Mouse (Mus musculus) CH12.LX (cell line): ENCODE data around the gene Fnbp1. TPM values are rescaled to one million over a fixed set of nuclear protein-coding genes. Genes with fewer than 3 reads are reported as not detected.

Experiments
- DNase-seq: peaks from one replicate; pipeline ENCODE4 v3.0.0-alpha.2; 2013; ENCODE audit errors: extremely low read depth
- H3K27ac ChIP-seq: 2 replicates; pipeline ENCODE4 v1.5.1; 2012; ENCODE audit warnings: low read depth, mild to moderate bottlenecking, control low read depth, moderate library complexity; ENCODE audit not compliant: insufficient read depth
- H3K27me3 ChIP-seq: replicated peaks from 2 replicates; pipeline ENCODE3; 2012; ENCODE audit warnings: inconsistent platforms
- H3K36me3 ChIP-seq, 2 experiments: replicated peaks in 1 of 2; 2 replicates each; pipeline versions ENCODE3 to v1.6.1; 2012; ENCODE audit warnings: inconsistent platforms in 1 of 2, low read length in 1 of 2, mild to moderate bottlenecking in 1 of 2, mixed read lengths in 1 of 2, moderate library complexity in 1 of 2; ENCODE audit not compliant: control insufficient read depth in 1 of 2, insufficient read depth in 1 of 2
- H3K4me1 ChIP-seq, 2 experiments: 2 replicates each; pipeline ENCODE4 v1.6.1; 2012; ENCODE audit warnings: inconsistent platforms in 1 of 2, moderate library complexity in 1 of 2; ENCODE audit not compliant: insufficient read depth in 2 of 2, control insufficient read depth in 1 of 2
- H3K4me2 ChIP-seq: 2 replicates; pipeline ENCODE4 v1.6.1; 2012; ENCODE audit warnings: low read depth, mild to moderate bottlenecking, control low read depth; ENCODE audit not compliant: poor library complexity, insufficient read depth, severe bottlenecking
- H3K4me3 ChIP-seq, 3 experiments: fragments of 150-350 bp in 1 of 3; sonication (generic) in 1 of 3; replicated peaks in 1 of 3; 2 replicates each; pipeline versions ENCODE3 to v1.5.1; 2011 to 2012; ENCODE audit warnings: low read depth in 2 of 3, low read length in 2 of 3, mild to moderate bottlenecking in 2 of 3, moderate library complexity in 2 of 3, control low read depth in 1 of 3, improper control_type of control experiment in 1 of 3, inconsistent platforms in 1 of 3, mixed read lengths in 1 of 3; ENCODE audit not compliant: poor library complexity in 1 of 3
- H3K79me2 ChIP-seq: replicated peaks from 2 replicates; pipeline ENCODE4 v1.6.1; 2012; ENCODE audit warnings: mild to moderate bottlenecking, moderate library complexity; ENCODE audit not compliant: control insufficient read depth, poor library complexity, insufficient read depth, severe bottlenecking; ENCODE audit errors: extremely low read depth
- H3K9ac ChIP-seq: 2 replicates; pipeline ENCODE4 v1.6.1; 2012; ENCODE audit warnings: low read depth, mild to moderate bottlenecking, control low read depth, moderate library complexity; ENCODE audit not compliant: insufficient read depth
- H3K9me3 ChIP-seq: replicated peaks from 2 replicates; pipeline ENCODE3; 2012; ENCODE audit warnings: low read length, inconsistent platforms, mixed read lengths
- BHLHE40 ChIP-seq: IDR thresholded peaks from 2 replicates; pipeline ENCODE4 v1.6.1; 2011; ENCODE audit warnings: mild to moderate bottlenecking, low read depth, low read length, improper control_type of control experiment
- CHD1 ChIP-seq: IDR thresholded peaks from 2 replicates; pipeline ENCODE4 v1.6.1; 2012; ENCODE audit warnings: low read depth, low read length, improper control_type of control experiment, inconsistent platforms
- CHD2 ChIP-seq: IDR thresholded peaks from 2 replicates; pipeline ENCODE4 v1.6.1; 2011; ENCODE audit warnings: low read length, improper control_type of control experiment
- E2F4 ChIP-seq: IDR thresholded peaks from 2 replicates; pipeline ENCODE4 v1.6.1; 2011; ENCODE audit warnings: low read depth, low read length, improper control_type of control experiment; ENCODE audit not compliant: insufficient replicate concordance
- ELF1 ChIP-seq: IDR thresholded peaks from 2 replicates; pipeline ENCODE4 v1.6.1; 2014; ENCODE audit warnings: low read depth, mild to moderate bottlenecking, inconsistent platforms, low read length, improper control_type of control experiment
- EP300 ChIP-seq: IDR thresholded peaks from 2 replicates; pipeline ENCODE4 v1.6.1; 2011; ENCODE audit warnings: low read length, improper control_type of control experiment
- ETS1 ChIP-seq: conservative IDR thresholded peaks from 2 replicates; pipeline ENCODE4 v1.6.1; 2012; ENCODE audit warnings: low read depth, mild to moderate bottlenecking, inconsistent platforms, low read length, improper control_type of control experiment, moderate library complexity
- GABPA ChIP-seq: IDR thresholded peaks from 2 replicates; pipeline ENCODE4 v1.6.1; 2012; ENCODE audit warnings: low read depth, low read length, improper control_type of control experiment, inconsistent platforms; ENCODE audit not compliant: insufficient replicate concordance
- HCFC1 ChIP-seq: IDR thresholded peaks from 2 replicates; pipeline ENCODE4 v1.6.1; 2012; ENCODE audit warnings: low read depth, mild to moderate bottlenecking, inconsistent platforms, low read length, improper control_type of control experiment
- JUN ChIP-seq: IDR thresholded peaks from 2 replicates; pipeline ENCODE4 v1.6.1; 2011; ENCODE audit warnings: low read depth, mild to moderate bottlenecking, low read length, improper control_type of control experiment, moderate library complexity; ENCODE audit not compliant: insufficient read depth
- JUND ChIP-seq: conservative IDR thresholded peaks from 2 replicates; pipeline ENCODE4 v1.6.1; 2011; ENCODE audit warnings: low read depth, low read length, improper control_type of control experiment
- KAT2A ChIP-seq: IDR thresholded peaks from 2 replicates; pipeline ENCODE4 v1.6.1; 2012; ENCODE audit warnings: low read length, improper control_type of control experiment, inconsistent platforms; ENCODE audit not compliant: insufficient replicate concordance
- MAX ChIP-seq: IDR thresholded peaks from 2 replicates; pipeline ENCODE4 v1.6.1; 2011; ENCODE audit warnings: low read length, improper control_type of control experiment
- MAZ ChIP-seq: IDR thresholded peaks from 2 replicates; pipeline ENCODE4 v1.6.1; 2012; ENCODE audit warnings: low read depth, mild to moderate bottlenecking, inconsistent platforms, low read length, improper control_type of control experiment, moderate library complexity
- MXI1 ChIP-seq: IDR thresholded peaks from 2 replicates; pipeline ENCODE4 v1.6.1; 2011; ENCODE audit warnings: mild to moderate bottlenecking, low read depth, low read length, improper control_type of control experiment
- MYC ChIP-seq: IDR thresholded peaks from 2 replicates; pipeline ENCODE4 v1.6.1; 2011; ENCODE audit warnings: low read depth, mild to moderate bottlenecking, improper control_type of control experiment, low read length
- NRF1 ChIP-seq: IDR thresholded peaks from 2 replicates; pipeline ENCODE4 v1.6.1; 2014; ENCODE audit warnings: low read depth, mild to moderate bottlenecking, inconsistent platforms, low read length, improper control_type of control experiment, moderate library complexity
- PAX5 ChIP-seq: IDR thresholded peaks from 2 replicates; pipeline ENCODE4 v1.6.1; 2012; ENCODE audit warnings: low read length, inconsistent platforms, mixed read lengths
- POLR2A ChIP-seq: IDR thresholded peaks from 2 replicates; pipeline ENCODE4 v1.6.1; 2011; ENCODE audit warnings: low read depth, mild to moderate bottlenecking, improper control_type of control experiment, low read length
- POLR2AphosphoS2 ChIP-seq: IDR thresholded peaks from 2 replicates; pipeline ENCODE4 v1.6.1; 2011; ENCODE audit warnings: low read depth, low read length, improper control_type of control experiment
- RAD21 ChIP-seq: IDR thresholded peaks from 2 replicates; pipeline ENCODE4 v1.6.1; 2011; ENCODE audit warnings: low read depth, mild to moderate bottlenecking, low read length, improper control_type of control experiment, moderate library complexity
- RCOR1 ChIP-seq: conservative IDR thresholded peaks from 2 replicates; pipeline ENCODE4 v1.6.1; 2012; ENCODE audit warnings: low read depth, mild to moderate bottlenecking, inconsistent platforms, low read length, improper control_type of control experiment
- SIN3A ChIP-seq: IDR thresholded peaks from 2 replicates; pipeline ENCODE4 v1.6.1; 2012; ENCODE audit warnings: low read length, improper control_type of control experiment, inconsistent platforms
- SMC3 ChIP-seq: IDR thresholded peaks from 2 replicates; pipeline ENCODE4 v1.6.1; 2011; ENCODE audit warnings: low read depth, low read length, improper control_type of control experiment
- TBP ChIP-seq: conservative IDR thresholded peaks from 2 replicates; pipeline ENCODE4 v1.6.1; 2011; ENCODE audit warnings: low read depth, low read length, improper control_type of control experiment
- TCF12 ChIP-seq: IDR thresholded peaks from 2 replicates; pipeline ENCODE4 v1.6.1; 2014; ENCODE audit warnings: low read depth, mild to moderate bottlenecking, inconsistent platforms, low read length, improper control_type of control experiment
- USF1 ChIP-seq: IDR thresholded peaks from 2 replicates; pipeline ENCODE4 v1.6.1; 2014; ENCODE audit warnings: low read depth, mild to moderate bottlenecking, inconsistent platforms, low read length, improper control_type of control experiment
- ZKSCAN1 ChIP-seq: IDR thresholded peaks from 2 replicates; pipeline ENCODE4 v1.6.1; 2012; ENCODE audit warnings: low read depth, inconsistent platforms, low read length, improper control_type of control experiment, borderline replicate concordance
- ZMIZ1 ChIP-seq: IDR thresholded peaks from 2 replicates; pipeline ENCODE4 v1.6.1; 2012; ENCODE audit warnings: low read depth, mild to moderate bottlenecking, inconsistent platforms, low read length, improper control_type of control experiment
- ZNF384 ChIP-seq: IDR thresholded peaks from 2 replicates; pipeline ENCODE4 v1.6.1; 2012; ENCODE audit warnings: low read depth, low read length, improper control_type of control experiment, inconsistent platforms
- dilution Hi-C: fragments of 300-500 bp; cut with MboI; formaldehyde crosslinking; loops from 2 replicates; pipeline ENCODE4 v1.14.3; 2020; ENCODE audit warnings: low sequenced_read_pairs; ENCODE audit not compliant: extremely low pct_unique_long_range_greater_than_20kb, extremely low pct_ligation_motif_present
- in situ Hi-C: fragments of 300-500 bp; cut with MboI; formaldehyde crosslinking; loops from 3 replicates; pipeline ENCODE4 v1.14.3; 2019; ENCODE audit warnings: low sequenced_read_pairs, low pct_ligation_motif_present, low pct_unique_long_range_greater_than_20kb, mixed read lengths
- polyA plus RNA-seq: library from polyadenylated mRNA; unstranded; fragments of >175 nt; gene quantifications from 2 replicates; pipeline ENCODE4 v1.2.1, GENCODE M21; 2012; ENCODE audit warnings: low read depth; ENCODE audit not compliant: insufficient read length
- total RNA-seq, 2 experiments: library from RNA; depleted of rRNA; stranded (reverse); fragments of 300-350 nt in 1 of 2; fragments of >200 nt in 1 of 2; gene quantifications; 2 replicates each; pipeline ENCODE4 v1.2.3; 2012 to 2014

Gene Fnbp1
- total and polyA plus RNA-seq, 3 experiments, result 29.6 to 133 (median 50.5) TPM

GRCm38 (mm10) chr2:31083372-31083771 lies 58.4 kb downstream of the Fnbp1 start:
- H3K27ac ChIP-seq, result peak overlapping the region; percentile 41
- no peak overlapping the region for H3K9ac ChIP-seq
- dilution Hi-C loops (no loop called here), in situ Hi-C loops (no loop called here)
- H3K79me2 ChIP-seq, result peaks cover 23% of the 10 kb centered on the region
- H3K4me1 ChIP-seq, result peaks cover 35 to 95% of the 10 kb centered on the region in 2 experiments
- no peak for DNase-seq
- H3K36me3 ChIP-seq, result peaks cover 48 to 85% of the 10 kb centered on the region in 2 experiments
- peaks cover 8% of the 10 kb centered on the region for H3K9me3 ChIP-seq
- TF ChIP-seq SMC3 (no peak), E2F4 (no peak), BHLHE40 (no peak), CHD1 (no peak), POLR2A (no peak), MXI1 (no peak), TCF12 (no peak), MAX (no peak), KAT2A (no peak), PAX5 (no peak), ZKSCAN1 (no peak), TBP (no peak), ETS1 (no peak), SIN3A (no peak), USF1 (no peak), RCOR1 (no peak)
- no peak overlapping the region for H3K4me3 ChIP-seq
- H3K4me2 ChIP-seq, result no peak overlapping the region
- no peaks in the 10 kb centered on the region for H3K27me3 ChIP-seq

GRCm38 (mm10) chr2:31082639-31083038 lies 59.2 kb downstream of the Fnbp1 start:
- Histone ChIP-seq H3K9me3 (peaks cover 8% of the 10 kb centered on the region), H3K79me2 (peaks cover 20% of the 10 kb centered on the region), H3K36me3 (peaks cover 55 to 88% of the 10 kb centered on the region in 2 experiments), H3K9ac (peak overlapping the region; percentile 37; the same call in 1 of the 2 replicates), H3K4me2 (peak overlapping the region; percentile 47), H3K27me3 (no peaks in the 10 kb centered on the region), H3K4me3 (no peak overlapping the region), H3K4me1 (peaks cover 35 to 95% of the 10 kb centered on the region in 2 experiments), H3K27ac (peak overlapping the region; percentile 96)
- in situ Hi-C loops, result no loop called here
- dilution Hi-C loops, result no loop called here
- DNase-seq, result peak; percentile 98
- TF ChIP-seq ZNF384 (peak; percentile 72), PAX5 (no peak), RCOR1 (peak; percentile 96), POLR2A (peak; percentile 58), ELF1 (peak; percentile 81), CHD1 (no peak), POLR2AphosphoS2 (no peak), SMC3 (peak; percentile 52), NRF1 (peak; percentile 40), ZMIZ1 (peak; percentile 70), JUND (peak; percentile 94), GABPA (no peak), RAD21 (peak; percentile 21), HCFC1 (peak; percentile 55), USF1 (peak; percentile 54), JUN (peak; percentile 94), KAT2A (peak; percentile 52; the same call in 1 of the 2 replicates), CHD2 (peak; percentile 90), BHLHE40 (peak; percentile 100), MXI1 (peak; percentile 88), MYC (peak; percentile 97), MAX (peak; percentile 93), SIN3A (peak; percentile 95), E2F4 (no peak; the same call in 1 of the 2 replicates), MAZ (peak; percentile 86), TCF12 (peak; percentile 99), EP300 (peak; percentile 99)
